Mouse (Mus musculus): ENCODE measurements around the gene Cnot6.
A peak's percentile ranks its signal among the peaks of the same experiment; 100 is the strongest.

Cnot6 gene

GRCm38 (mm10) chr11:49713336-49714334 lies 1.1 kb upstream of the Cnot6 start:
- DNase-seq (ENCODE audit: low spot score) = peak; percentile 14

GRCm38 (mm10) chr11:49711981-49712554 lies 455 bp downstream of the Cnot6 start:
- no peak for DNase-seq (ENCODE audit: low spot score)

- no peak for DNase-seq (ENCODE audit: low spot score)
These were observed 1.9 kb downstream of the Cnot6 start for GRCm38 (mm10) chr11:49710664-49711063.

GRCm38 (mm10) chr11:49707834-49708233 lies 4.7 kb downstream of the Cnot6 start:
- DNase-seq (ENCODE audit: low spot score) = no peak

- no peak for DNase-seq (ENCODE audit: low spot score)
These were observed 7.7 kb downstream of the Cnot6 start for GRCm38 (mm10) chr11:49704804-49705203.

- no peak for DNase-seq (ENCODE audit: low spot score)
These were observed 10.5 kb downstream of the Cnot6 start for GRCm38 (mm10) chr11:49702014-49702413.

- no peak for DNase-seq (ENCODE audit: low spot score)
These were observed 13.4 kb downstream of the Cnot6 start for GRCm38 (mm10) chr11:49699079-49699478.

GRCm38 (mm10) chr11:49697779-49698178 lies 14.7 kb downstream of the Cnot6 start:
- no peak for DNase-seq (ENCODE audit: low spot score)

- DNase-seq (ENCODE audit: low spot score) = peak; percentile 4
These were observed 16.1 kb downstream of the Cnot6 start for GRCm38 (mm10) chr11:49696472-49696871.

GRCm38 (mm10) chr11:49695695-49696094 lies 16.8 kb downstream of the Cnot6 start:
- DNase-seq (ENCODE audit: low spot score) = no peak

- DNase-seq (ENCODE audit: low spot score) = no peak
These were observed 17.5 kb downstream of the Cnot6 start for GRCm38 (mm10) chr11:49695013-49695412.

- DNase-seq (ENCODE audit: low spot score) = no peak
These were observed 28.1 kb downstream of the Cnot6 start for GRCm38 (mm10) chr11:49684237-49684973.

GRCm38 (mm10) chr11:49673433-49673832 lies 39.1 kb downstream of the Cnot6 start:
- DNase-seq (ENCODE audit: low spot score) = no peak

GRCm38 (mm10) chr11:49665462-49665861 lies 47.1 kb downstream of the Cnot6 start:
- DNase-seq (ENCODE audit: low spot score) = no peak

GRCm38 (mm10) chr11:49664262-49665140 lies 48.0 kb downstream of the Cnot6 start:
- no peak for DNase-seq (ENCODE audit: low spot score)

- DNase-seq (ENCODE audit: low spot score) = no peak
These were observed 49.2 kb downstream of the Cnot6 start, which contains the start of gene Scgb3a1 for GRCm38 (mm10) chr11:49663310-49663709. Gene Scgb3a1 (plus strand): TSS chr11:49663610.

- no peak for DNase-seq (ENCODE audit: low spot score)
These were observed 50.2 kb downstream of the Cnot6 start for GRCm38 (mm10) chr11:49662292-49662780.

- DNase-seq (ENCODE audit: low spot score) = no peak
These were observed 53.1 kb downstream of the Cnot6 start for GRCm38 (mm10) chr11:49659470-49659799.

GRCm38 (mm10) chr11:49658791-49659469 lies 53.6 kb downstream of the Cnot6 start:
- no peak for DNase-seq (ENCODE audit: low spot score)

GRCm38 (mm10) chr11:49658065-49658464 lies 54.5 kb downstream of the Cnot6 start:
- no peak for DNase-seq (ENCODE audit: low spot score)

- no peak for DNase-seq (ENCODE audit: low spot score)
These were observed 57.0 kb downstream of the Cnot6 start for GRCm38 (mm10) chr11:49655501-49655900.
